26 mouse cellular contexts compared by ENCODE assay signal in the genomic region with DNA sequence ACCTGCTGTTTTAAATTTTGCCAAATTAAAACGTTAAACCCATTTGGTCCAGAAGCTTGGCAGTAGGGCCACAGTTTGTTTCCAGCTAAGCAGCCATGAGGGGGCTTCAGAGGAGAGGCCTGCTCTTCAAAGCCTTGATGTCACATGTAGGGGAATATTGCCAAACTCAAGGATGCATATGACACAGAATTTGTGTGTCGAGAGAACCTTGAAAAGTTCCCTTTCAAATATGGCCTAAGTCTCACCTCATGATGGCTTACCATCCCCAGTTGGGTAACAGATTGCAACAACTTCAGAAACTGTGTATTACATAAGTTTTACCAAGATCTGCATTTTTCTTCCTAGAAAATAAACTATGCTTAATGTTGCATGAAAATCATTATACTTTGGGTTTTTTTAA. TPM values are rescaled to one million over a fixed set of nuclear protein-coding genes. Genes with fewer than 3 reads are reported as not detected.
DNase-seq lines count a peak whose midpoint lies in the region; ATAC-seq and TF ChIP-seq lines count a peak whose summit lies in the region.
"Had no signal": no experiment of that assay in that cellular context is flagged by ENCODE, and none has a peak within 500 bp of the region (broad histone marks: within the 10 kb centered on the region; RNA-seq: fewer than 3 reads in every experiment).

No protein-coding gene starts in this region.

- no peak overlapping the region for H3K4me3 ChIP-seq in heart, embryonic 10.5 days
- no peak overlapping the region for H3K4me3 ChIP-seq in thymus, adult 2 months (ENCODE audit: control insufficient read depth, insufficient read depth, low read length)
- H3K4me3 ChIP-seq: forebrain, embryonic 10.5 days; forebrain, embryonic 13.5 days; hindbrain, embryonic 10.5 days; hindbrain, embryonic 13.5 days had no signal

- DNase-seq in heart, embryonic 10.5 days (ENCODE audit: low spot score), result peak; percentile 7
- DNase-seq in heart, adult 8-10 months (ENCODE audit: low spot score), result no peak
- DNase-seq in thymus, adult 2 months, result no peak
- no peak for DNase-seq in thymus, postnatal 25 days
- DNase-seq in cerebellum, postnatal 14 days, result no peak
- no peak for DNase-seq in layer of hippocampus, postnatal 36 days
- no peak for DNase-seq in adrenal gland, postnatal 4 days (ENCODE audit: low spot score in 2 of 2)
- DNase-seq: adrenal gland, postnatal 10 days; adrenal gland, postnatal 36 days; B cell, adult 2 months; cerebellum, adult 11-12 months; cerebellum, adult 8-10 months; cerebellum, postnatal 10 days; gastrocnemius, postnatal 10 days; heart, adult 18-20 months had no signal

- TF ChIP-seq CTCF in thymus, adult 2 months (IDR thresholded peaks at IDR 0.05; ENCODE audit: borderline replicate concordance, control insufficient read depth, extremely low read depth, insufficient read depth, low read length, poor library complexity), result no peak

- no peaks in the 10 kb centered on the region for H3K4me1 ChIP-seq in heart, embryonic 10.5 days
- H3K4me1 ChIP-seq in thymus, adult 2 months (replicated peaks; ENCODE audit: control insufficient read depth, insufficient read depth, low read length), result peaks cover 23% of the 10 kb centered on the region
- H3K4me1 ChIP-seq: forebrain, embryonic 10.5 days; forebrain, embryonic 13.5 days; hindbrain, embryonic 10.5 days; hindbrain, embryonic 13.5 days had no signal

- WGBS in heart, embryonic 10.5 days, result 80% methylated on average over 2 of the region's 2 CpGs
- 92% methylated on average over 2 of the region's 2 CpGs for WGBS in thymus, adult 2 months

- peak; percentile 79 for ATAC-seq in megakaryocyte, adult 5-6 weeks (ENCODE audit: poor library complexity, severe bottlenecking)
- ATAC-seq: forebrain, embryonic 13.5 days; forebrain, embryonic 16.5 days; hindbrain, embryonic 16.5 days; Patski had no signal

- H3K27me3 ChIP-seq in heart, embryonic 10.5 days (ENCODE audit: insufficient read depth, poor library complexity, severe bottlenecking), result no peaks in the 10 kb centered on the region
- no peaks in the 10 kb centered on the region for H3K27me3 ChIP-seq in thymus, adult 2 months (ENCODE audit: control insufficient read depth, insufficient read depth, low read length)
- H3K27me3 ChIP-seq: CH12.LX; forebrain, embryonic 13.5 days; hindbrain, embryonic 13.5 days; Patski had no signal

- no peaks in the 10 kb centered on the region for H3K9me3 ChIP-seq in heart, embryonic 10.5 days
- H3K9me3 ChIP-seq: forebrain, embryonic 10.5 days; forebrain, embryonic 13.5 days; G1E; hindbrain, embryonic 10.5 days; hindbrain, embryonic 13.5 days had no signal

- TF ChIP-seq POLR2A in thymus, adult 2 months (IDR thresholded peaks at IDR 0.05; ENCODE audit: control insufficient read depth, extremely low read depth, insufficient read depth, low read length, poor library complexity), result no peak

- no peak overlapping the region for H3K27ac ChIP-seq in heart, embryonic 10.5 days
- peak overlapping the region; percentile 55; the same call in 1 of the 2 replicates for H3K27ac ChIP-seq in thymus, adult 2 months (ENCODE audit: control insufficient read depth, insufficient read depth, low read length)
- H3K27ac ChIP-seq: forebrain, embryonic 10.5 days; forebrain, embryonic 13.5 days; hindbrain, embryonic 10.5 days; hindbrain, embryonic 13.5 days had no signal

- no peaks in the 10 kb centered on the region for H3K36me3 ChIP-seq in heart, embryonic 10.5 days
- H3K36me3 ChIP-seq in thymus, adult 2 months (ENCODE audit: control insufficient read depth, insufficient read depth, low read length), result no peaks in the 10 kb centered on the region
- H3K36me3 ChIP-seq: forebrain, embryonic 10.5 days; G1E; hindbrain, embryonic 10.5 days; hindbrain, embryonic 13.5 days had no signal

RNA-seq across cellular contexts. Expression of gene Fbxl5, which starts 5.4 kb away (rescaled TPM):
- polyA plus RNA-seq in heart, embryonic 10.5 days (2016; fragmentation: Nextera tagmentation; extraction: Ambion mirVana), result 43.5 and 46.0 TPM in 2 replicates
- total RNA-seq in heart, adult 8-10 months (2022), result 10 to 100 TPM; 36.4 to 43.2 (median 38.0) TPM
- polyA plus RNA-seq in thymus, adult 2 months (2012; rRNA removed), result 23.4 and 26.7 TPM in 2 replicates
- 81.7 and 82.1 TPM in 2 replicates for total RNA-seq in megakaryocyte, adult 5-6 weeks (2015)
- total RNA-seq in megakaryocyte, adult 5-6 weeks (2017), result 93.8 and 106 TPM in 2 replicates
- 10 to 100 TPM; 92.2 to 98.8 TPM for total RNA-seq in layer of hippocampus, postnatal 36 days (2021)
- 10 to 100 TPM; 65.3 to 74.3 TPM for total RNA-seq in adrenal gland, postnatal 4 days (2021)

RNA-seq across cellular contexts. Expression of gene Bst1, which starts 8.2 kb away (rescaled TPM):
- polyA plus RNA-seq in heart, embryonic 10.5 days (2016; fragmentation: Nextera tagmentation; extraction: Ambion mirVana), result 0.36 TPM in 1 of 2 replicates, not detected in the other
- total RNA-seq in heart, adult 8-10 months (2022), result 1 to 10 TPM; 1.7 to 3.6 (median 2.3) TPM
- polyA plus RNA-seq in thymus, adult 2 months (2012; rRNA removed), result 2.5 and 2.6 TPM in 2 replicates
- total RNA-seq in megakaryocyte, adult 5-6 weeks (2015), result 29.8 and 31.3 TPM in 2 replicates
- 25.1 and 32.3 TPM in 2 replicates for total RNA-seq in megakaryocyte, adult 5-6 weeks (2017)
- not detected for total RNA-seq in layer of hippocampus, postnatal 36 days (2021)
- total RNA-seq in adrenal gland, postnatal 4 days (2021), result 1 to 10 TPM in 1 of 2 experiments, under 1 TPM in 1; 0.67 to 1.6 TPM
- total RNA-seq: gastrocnemius, adult 18-20 months had no signal
- polyA plus RNA-seq: forebrain, embryonic 13.5 days; forebrain, embryonic 16.5 days; G1E; hindbrain, embryonic 10.5 days; hindbrain, embryonic 13.5 days; hindbrain, embryonic 16.5 days had no signal

RNA-seq across cellular contexts. Expression of gene Cd38, which starts 41.5 kb away (rescaled TPM):
- 18.1 and 20.6 TPM in 2 replicates for polyA plus RNA-seq in heart, embryonic 10.5 days (2016; fragmentation: Nextera tagmentation; extraction: Ambion mirVana)
- 1 to 10 TPM; 5.8 to 9.5 (median 6.5) TPM for total RNA-seq in heart, adult 8-10 months (2022)
- 6.6 and 7.4 TPM in 2 replicates for polyA plus RNA-seq in thymus, adult 2 months (2012; rRNA removed)
- 0.83 and 1.6 TPM in 2 replicates for total RNA-seq in megakaryocyte, adult 5-6 weeks (2015)
- 0.45 and 0.48 TPM in 2 replicates for total RNA-seq in megakaryocyte, adult 5-6 weeks (2017)
- 1 to 10 TPM; 6.9 to 7.5 TPM for total RNA-seq in layer of hippocampus, postnatal 36 days (2021)
- total RNA-seq in adrenal gland, postnatal 4 days (2021), result 10 to 100 TPM; 16.3 to 19.6 TPM
- polyA plus RNA-seq: G1E had no signal

Comparison
In these comparisons a context has a peak if more than half of its experiments do, and no peak if none do; other contexts are left out.
1. RNA of gene Bst1, which starts 8.2 kb away (total RNA-seq): 25.1 to 32.3 TPM in megakaryocyte, adult 5-6 weeks; 1.7 to 3.6 TPM in heart, adult 8-10 months, 0.67 to 1.6 TPM in adrenal gland, postnatal 4 days and not detected in layer of hippocampus, postnatal 36 days; every median in the first group is over 4 times any median in the second.